Mouse (Mus musculus): ENCODE measurements around the gene Tinagl1.

- no peak for TF ChIP-seq CTCF (IDR thresholded peaks at IDR 0.05; ENCODE audit: borderline replicate concordance, extremely low read depth, insufficient read depth, insufficient read length)
- TF ChIP-seq POLR2A (IDR thresholded peaks at IDR 0.05; ENCODE audit: borderline replicate concordance, extremely low read depth, insufficient read depth, insufficient read length, poor library complexity, severe bottlenecking) = no peak
Observed at GRCm38 (mm10) chr4:130168280-130169183, 6.4 kb downstream of the Tinagl1 start.
